Mouse (Mus musculus): ENCODE results near the gene Klk1b9. TPM values are rescaled to one million over a fixed set of nuclear protein-coding genes. Genes with fewer than 3 reads are reported as not detected.
"Not testable (repeated sequence)": the region's sequence is repeated elsewhere in the genome, so short reads cannot be mapped to it uniquely, and the experiment has no call there.

Klk1b9 gene
- total RNA-seq (2021): not detected

DNA sequence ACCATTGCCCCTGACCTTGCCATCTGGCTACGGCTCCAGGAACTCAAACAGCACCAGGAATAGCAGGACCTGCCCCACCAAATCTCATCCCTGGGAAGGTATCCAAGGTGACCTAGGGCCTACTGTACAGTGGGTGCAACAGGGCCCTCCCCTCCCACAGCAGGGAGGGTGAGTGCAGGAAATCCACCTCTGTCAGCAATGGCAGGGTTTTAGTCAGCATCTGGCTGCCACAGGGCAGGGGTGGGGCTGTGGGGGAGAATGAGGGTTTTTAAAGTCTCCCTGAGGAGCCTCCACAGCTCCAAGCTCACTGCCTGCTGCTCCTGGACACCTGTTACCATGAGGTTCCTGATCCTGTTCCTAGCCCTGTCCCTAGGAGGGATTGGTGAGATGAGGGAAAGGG, at the start of gene Klk1b9:
Gene Klk1b9, plus strand, starts transcription at position 301 of the 400 bp plus-strand sequence.
- intact Hi-C loops (cut with DNase I); DNase-seq: not testable (repeated sequence)

DNA sequence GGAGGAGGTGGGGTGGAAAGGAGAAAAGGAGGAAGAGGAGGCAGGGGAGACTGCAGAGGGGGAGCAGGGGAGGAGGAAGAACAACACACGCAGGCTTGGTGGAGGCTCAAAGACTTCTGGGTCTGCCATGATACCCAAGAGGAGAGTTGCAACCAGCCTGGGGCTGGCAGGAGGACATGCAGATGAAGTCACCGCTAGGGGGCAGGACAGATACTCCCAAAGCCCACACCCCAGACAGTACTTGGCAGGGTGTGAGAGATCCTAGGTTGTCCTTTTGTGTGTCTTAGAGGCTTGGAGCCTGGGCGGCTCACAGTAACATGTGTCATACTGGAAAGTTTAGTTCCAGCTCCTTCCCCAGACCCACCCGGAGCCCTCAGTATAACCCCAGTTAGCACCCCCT, 47.3 kb upstream of the Klk1b9 start:
- DNase-seq: no peak
- intact Hi-C loops (cut with DNase I): no loop called here

DNA sequence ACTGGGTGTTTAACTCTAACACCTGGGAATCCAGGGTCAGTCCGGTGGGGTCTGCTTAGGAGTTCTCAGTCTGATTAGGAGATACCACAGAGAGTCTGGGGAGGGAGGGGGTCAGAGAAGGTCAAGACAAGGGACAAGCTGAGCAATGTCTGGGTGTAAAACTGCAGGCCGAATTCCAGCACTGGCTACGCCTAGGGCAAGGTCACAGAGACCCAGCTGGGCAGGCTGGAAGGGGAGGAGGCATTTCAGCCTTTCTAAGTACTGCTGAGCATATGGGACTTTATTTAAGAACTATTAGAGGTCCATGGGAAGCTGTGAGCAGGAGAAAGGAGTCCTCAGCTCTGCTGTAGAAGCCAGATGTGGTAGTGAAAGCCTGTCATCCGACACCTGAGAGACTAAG, 43.5 kb upstream of the Klk1b9 start:
- no peak for DNase-seq
- intact Hi-C loops (cut with DNase I): no loop called here

DNA sequence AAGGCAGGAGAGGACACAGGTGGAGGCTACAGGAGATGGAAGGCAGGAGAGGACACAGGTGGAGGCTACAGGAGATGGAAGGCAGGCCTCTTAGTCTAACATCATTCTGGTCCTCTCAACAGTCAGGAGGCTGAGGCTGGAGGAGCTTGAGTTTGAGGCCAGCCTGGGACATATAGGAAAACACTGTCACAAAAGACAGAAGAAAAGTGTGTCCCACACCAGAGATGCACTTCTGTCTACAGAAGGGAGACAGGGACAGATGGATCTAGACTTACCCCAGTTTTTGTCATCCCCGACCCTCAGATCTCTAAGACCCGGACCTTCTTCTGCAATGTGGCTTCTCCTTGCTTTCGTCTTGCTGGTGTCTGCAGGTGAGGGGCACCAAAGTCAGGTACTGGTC, 42.4 kb upstream of the Klk1b9 start, which contains the start of gene Klk15:
Gene Klk15, plus strand, starts transcription at position 301 of the 400 bp plus-strand sequence.
- DNase-seq: no peak
- intact Hi-C loops (cut with DNase I): no loop called here

DNA sequence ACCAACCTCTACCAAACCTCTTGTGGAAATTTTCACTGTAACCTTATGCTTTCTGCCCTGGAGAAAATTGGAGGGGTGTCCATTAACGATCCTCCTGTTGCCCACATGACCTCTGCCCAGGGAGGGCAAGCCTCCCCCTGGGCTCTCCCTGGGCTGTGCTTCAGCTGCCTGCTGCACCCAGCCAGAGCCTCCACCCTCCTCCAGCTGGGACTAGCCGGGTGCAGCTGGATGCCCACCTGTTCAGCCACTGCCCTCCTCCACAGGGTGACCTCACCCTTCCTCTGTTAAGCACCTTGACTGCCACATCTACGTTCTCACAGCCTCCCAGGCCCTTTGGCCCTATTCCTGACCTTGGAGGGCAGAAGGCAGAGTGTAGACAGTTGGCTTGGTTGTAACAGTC, 41.1 kb upstream of the Klk1b9 start:
- intact Hi-C loops (cut with DNase I): no loop called here
- DNase-seq: no peak

DNA sequence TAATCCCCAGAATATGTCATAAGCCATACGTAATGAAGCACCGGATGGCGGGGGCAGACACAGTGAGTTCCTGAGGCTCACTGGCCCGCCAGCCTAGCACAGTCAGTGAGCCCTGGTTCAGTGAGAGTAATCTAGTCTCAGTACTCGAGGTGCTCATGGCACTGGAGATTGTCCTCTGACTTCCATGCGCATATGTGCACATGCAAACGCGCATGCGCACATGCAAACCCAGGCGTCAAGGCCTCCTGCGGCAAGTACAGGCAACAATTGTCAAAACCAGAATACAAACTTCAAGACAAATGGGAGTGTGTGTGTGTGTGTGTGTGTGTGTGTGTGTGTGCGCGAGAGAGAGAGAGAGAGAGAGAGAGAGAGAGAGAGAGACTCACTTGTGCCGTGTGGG, 39.3 kb upstream of the Klk1b9 start:
- intact Hi-C loops (cut with DNase I): no loop called here
- DNase-seq: no peak

DNA sequence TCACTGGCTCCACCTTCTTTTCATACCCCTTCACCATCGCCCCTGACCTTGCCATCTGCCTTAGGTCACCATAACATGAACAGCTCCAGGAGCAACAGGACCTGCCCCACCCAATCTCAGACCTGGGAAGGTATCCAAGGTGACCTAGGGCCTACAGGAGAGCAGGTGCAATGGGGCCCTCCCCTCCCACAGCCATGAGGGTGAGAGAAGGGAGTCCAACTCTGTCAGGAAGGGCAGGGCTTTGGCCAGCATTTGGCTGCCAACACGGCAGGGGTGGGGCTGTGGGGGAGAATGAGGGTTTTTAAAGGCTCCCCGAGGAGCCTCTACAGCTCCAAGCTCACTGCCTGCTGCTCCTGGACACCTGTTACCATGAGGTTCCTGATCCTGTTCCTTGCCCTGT, 33.6 kb upstream of the Klk1b9 start:
- DNase-seq; intact Hi-C loops (cut with DNase I): not testable (repeated sequence)

DNA sequence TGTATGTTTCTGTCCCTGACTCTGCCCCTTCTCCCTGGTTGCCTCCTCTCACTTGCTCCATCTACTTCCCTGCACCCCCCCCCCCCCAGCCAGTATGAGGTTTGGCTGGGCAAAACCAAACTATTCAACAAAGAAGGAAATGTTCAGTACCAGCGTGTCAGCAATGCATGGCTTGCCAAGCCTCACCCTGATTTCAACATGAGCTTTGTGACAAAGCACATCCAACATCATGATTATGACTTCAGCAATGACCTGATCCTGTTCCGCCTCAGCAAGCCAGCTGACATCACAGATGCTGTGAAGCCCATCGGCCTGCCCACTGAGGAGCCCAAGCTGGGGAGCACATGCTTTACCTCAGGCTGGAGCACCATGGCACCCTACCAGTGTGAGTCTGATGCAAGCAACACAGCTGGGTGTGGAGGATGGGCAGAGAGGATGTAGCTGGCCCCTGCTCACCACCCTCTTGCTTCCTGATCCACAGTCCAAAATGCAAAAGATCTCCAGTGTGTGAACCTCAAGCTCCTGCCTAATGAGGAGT, 31.1 kb upstream of the Klk1b9 start:
- DNase-seq: no peak
- intact Hi-C loops (cut with DNase I): no loop called here

DNA sequence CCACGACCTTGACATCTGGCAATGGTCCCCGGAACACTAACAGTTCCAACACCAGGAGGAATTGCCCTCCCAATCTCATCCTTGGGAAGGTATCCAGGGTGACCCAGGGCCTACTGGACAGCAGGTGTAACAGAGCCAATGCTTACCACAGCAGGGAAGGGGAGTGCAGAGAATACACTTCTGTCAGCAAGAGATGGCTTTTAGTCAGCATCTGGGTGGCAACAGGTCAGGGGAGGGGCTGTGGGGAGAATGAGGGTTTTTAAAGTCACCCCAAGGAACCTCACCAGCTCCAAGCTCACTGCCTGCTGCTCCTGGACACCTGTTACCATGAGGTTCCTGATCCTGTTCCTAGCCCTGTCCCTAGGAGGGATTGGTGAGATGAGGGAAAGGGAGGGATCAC, 25.5 kb upstream of the Klk1b9 start, which contains the start of gene Klk1b8:
Gene Klk1b8, plus strand, starts transcription at position 301 of the 400 bp plus-strand sequence.
- intact Hi-C loops (cut with DNase I): no loop called here
- DNase-seq: no peak

DNA sequence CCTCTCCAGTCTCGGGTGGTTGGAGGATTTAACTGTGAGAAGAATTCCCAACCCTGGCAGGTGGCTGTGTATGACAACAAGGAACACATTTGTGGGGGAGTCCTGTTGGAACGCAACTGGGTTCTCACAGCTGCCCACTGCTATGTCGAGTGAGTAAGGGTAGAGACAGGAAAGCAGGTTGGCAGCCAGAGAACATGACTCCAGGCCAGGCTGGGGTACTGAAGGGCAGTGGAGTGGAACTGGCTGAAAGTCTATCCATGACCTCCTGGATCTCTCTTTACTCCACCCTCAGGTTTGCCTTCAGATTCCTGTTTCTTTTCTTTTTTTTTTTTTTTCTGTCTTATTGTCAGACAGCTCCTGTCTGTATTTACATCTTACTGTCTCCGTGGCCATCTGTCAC, 23.2 kb upstream of the Klk1b9 start:
- intact Hi-C loops (cut with DNase I): no loop called here
- DNase-seq: no peak

DNA sequence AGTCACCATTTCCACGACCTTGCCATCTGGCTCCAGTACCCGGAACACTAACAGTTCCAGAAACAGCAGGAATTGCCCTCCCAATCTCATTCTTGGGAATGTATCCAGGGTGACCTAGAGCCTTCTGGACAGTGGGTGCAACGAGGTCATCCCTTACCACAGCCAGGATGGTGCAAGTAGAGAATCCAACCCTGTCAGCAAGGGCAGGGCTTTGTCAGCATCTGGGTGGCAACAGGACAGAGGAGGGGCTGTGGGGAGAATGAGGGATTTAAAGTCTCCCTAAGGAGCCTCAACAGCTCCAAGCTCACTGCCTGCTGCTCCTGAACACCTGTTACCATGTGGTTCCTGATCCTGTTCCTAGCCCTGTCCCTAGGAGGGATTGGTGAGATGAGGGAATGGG, 9.4 kb upstream of the Klk1b9 start, which contains the start of gene Klk1b1:
Gene Klk1b1, plus strand, starts transcription at position 301 of the 400 bp plus-strand sequence.
- no peak for DNase-seq
- intact Hi-C loops (cut with DNase I): no loop called here

DNA sequence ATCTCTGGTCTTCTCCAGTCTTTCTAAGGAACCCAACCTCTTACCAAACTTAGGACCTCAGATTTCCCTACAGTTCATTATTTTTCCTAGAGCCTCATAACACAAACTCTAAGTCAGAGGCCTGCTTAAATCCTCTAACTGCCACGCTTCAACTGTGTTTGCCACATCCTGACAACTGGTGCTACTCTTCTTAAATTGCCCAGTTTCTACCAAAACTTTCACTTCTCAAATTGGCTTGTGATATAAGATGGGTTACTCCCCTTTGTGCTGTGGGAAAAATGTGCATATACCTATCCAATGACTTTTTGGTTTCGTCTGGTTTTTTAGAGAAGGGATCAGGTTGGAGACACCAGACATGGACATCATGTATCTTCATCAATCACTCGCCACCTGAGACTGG, 8.8 kb upstream of the Klk1b9 start:
- no peak for DNase-seq
- intact Hi-C loops (cut with DNase I): no loop called here

DNA sequence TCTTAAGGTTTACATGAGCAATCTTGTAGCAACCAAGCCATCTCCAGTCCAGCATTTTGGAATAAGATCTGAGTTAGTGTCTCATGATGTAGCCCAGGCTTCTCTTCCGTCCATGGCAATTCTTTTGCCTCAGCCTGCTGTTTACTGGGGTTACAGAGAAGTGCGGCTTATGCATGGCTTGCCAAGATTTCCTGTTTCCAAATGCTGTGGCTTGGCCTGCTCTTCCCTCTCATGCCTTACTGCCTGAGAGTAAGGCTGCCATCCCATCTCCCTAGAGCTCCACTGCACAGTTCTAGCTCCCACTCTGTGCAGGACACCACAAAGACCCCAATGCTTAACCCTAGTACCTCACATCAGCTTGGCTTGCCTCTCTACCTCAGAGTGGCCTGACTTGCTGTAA, 8.2 kb upstream of the Klk1b9 start:
- intact Hi-C loops (cut with DNase I): no loop called here
- DNase-seq: no peak

DNA sequence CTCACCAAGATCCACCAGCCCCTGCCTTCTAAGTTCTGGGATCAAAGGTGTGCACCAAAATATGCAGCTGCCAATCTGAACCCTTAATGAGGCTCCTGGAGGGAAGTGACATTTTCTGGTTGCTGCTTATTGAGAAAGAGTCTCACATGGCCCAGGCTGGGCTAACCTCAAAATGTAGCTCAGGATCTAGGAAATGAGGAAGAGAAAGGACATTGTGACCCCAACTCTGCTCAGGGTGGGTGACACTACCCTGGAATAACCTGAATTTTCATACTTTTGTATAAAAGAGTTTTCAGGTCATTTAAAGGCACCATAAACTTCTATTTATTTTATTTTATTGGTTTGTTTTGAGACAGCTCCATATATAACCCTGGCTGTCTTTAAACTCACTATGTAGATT, 9.8 kb downstream of the Klk1b9 start:
- DNase-seq: no peak
- intact Hi-C loops (cut with DNase I): no loop called here

DNA sequence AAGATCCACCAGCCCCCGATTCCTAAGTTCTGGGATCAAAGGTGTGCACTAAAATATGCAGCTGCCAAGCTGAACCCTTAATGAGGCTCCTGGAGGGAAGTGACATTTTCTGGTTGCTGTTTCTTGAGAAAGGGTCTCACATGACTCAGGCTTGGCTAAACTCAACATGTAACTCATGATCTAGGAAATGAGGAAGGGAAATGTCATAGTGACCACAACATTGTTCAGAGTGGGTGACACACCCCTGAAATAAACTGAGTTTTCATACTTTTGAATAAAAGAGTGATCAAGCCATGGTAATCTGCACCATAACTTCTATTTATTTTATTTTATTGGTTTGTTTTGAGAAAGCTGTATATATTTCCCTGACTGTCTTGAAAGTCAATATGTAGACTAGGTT, 19.0 kb downstream of the Klk1b9 start:
- intact Hi-C loops (cut with DNase I); DNase-seq: not testable (repeated sequence)

DNA sequence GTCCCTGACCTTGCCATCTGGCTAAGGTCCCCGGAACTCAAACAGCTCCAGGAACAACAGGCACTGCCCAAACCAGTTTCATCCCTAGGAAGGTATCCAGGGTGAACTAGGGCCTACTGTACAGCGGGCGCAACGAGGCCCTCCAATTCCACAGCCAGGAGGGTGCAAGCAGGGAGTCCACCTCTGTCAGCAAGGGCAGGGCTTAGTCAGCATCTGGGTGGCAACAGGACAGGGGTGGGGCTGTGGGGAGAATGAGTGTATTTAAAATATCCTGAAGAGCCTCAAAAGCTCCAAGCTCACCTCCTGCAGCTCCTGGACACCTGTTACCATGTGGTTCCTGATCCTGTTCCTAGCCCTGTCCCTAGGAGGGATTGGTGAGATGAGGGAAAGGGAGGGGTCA, 19.7 kb downstream of the Klk1b9 start, which contains the start of gene Klk1b11:
Gene Klk1b11, plus strand, starts transcription at position 301 of the 400 bp plus-strand sequence.
- intact Hi-C loops (cut with DNase I); DNase-seq: not testable (repeated sequence)

DNA sequence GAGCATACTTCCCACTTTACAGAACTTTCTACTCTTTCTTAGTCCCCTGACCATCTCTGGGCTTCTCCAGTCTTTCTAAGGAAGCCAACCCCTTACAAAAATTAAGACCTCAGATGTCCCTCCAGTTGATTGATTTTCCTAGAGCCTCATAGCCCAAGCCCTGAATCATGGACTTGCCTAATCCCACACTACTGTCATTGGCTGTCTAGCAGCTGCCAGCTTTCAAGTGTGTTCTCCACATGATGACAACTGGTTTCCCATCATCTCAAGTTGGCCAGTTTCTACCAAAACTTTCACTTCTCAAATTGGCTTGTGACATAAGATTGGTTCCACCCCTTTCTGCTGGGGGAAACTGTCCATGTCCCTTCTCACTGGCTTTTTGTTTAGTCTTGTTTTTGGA, 29.0 kb downstream of the Klk1b9 start:
- no peak for DNase-seq

DNA sequence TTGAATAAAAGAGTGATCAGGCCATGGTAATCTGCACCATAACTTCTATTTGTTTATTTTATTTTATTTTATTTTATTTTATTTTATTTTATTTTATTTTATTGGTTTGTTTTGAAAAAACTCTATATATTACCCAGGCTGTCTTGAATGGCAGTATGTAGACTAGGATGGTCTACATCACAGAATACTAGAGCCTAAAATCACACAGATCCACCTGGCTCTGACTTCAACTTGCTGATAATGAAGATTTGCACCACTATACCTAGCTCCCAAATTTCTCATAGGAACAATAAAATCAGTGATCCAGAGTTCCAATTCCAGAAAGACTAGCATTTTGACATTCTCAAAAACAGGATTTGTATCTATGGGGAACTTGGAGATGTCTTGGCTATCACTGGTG, 36.0 kb downstream of the Klk1b9 start, which contains the start of gene Klk1b26:
Gene Klk1b26, plus strand, starts transcription at position 301 of the 400 bp plus-strand sequence.
- DNase-seq; intact Hi-C loops (cut with DNase I): not testable (repeated sequence)

More for the DNA sequence above, 29.0 kb downstream of the Klk1b9 start:
- intact Hi-C loops (cut with DNase I): no loop called here

DNA sequence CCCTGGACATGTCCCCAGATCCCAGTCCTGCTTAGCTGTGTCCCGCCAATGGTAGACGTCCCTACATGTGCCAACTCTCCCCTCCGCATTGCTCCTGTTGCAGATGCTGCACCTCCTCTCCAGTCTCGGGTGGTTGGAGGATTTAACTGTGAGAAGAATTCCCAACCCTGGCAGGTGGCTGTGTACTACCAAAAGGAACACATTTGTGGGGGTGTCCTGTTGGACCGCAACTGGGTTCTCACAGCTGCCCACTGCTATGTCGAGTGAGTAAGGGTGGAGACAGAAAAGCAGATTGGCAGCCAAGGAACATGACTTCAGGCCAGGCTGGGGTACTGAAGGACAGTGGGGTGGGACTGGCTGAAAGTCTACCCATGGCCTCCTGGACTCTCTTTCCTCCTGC, 38.8 kb downstream of the Klk1b9 start:
- DNase-seq; intact Hi-C loops (cut with DNase I): not testable (repeated sequence)

DNA sequence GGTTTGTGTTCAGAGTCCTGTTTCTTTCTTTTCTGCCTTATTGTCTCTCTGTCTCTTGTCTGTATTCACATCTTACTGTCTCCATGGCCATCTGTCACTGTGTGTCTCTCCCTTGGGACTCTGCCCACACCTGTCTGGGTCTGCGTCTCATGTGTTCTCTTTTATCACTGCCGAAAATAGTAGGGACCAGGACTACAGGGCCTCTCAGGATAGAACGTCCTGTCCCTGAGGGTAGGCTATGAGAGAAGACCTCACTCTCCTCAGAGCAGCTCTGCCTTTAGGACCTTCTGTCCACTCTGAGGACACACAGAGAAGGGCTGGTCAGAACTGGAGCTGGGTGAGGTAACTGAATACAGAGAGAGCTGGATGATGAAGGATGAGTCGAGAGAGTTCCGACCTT, 39.2 kb downstream of the Klk1b9 start:
- intact Hi-C loops (cut with DNase I): no loop called here
- DNase-seq: no peak

Data from heart, postnatal 36 days (tissue).